Mouse (Mus musculus): ENCODE results near the gene Tbck.
A peak's percentile ranks its signal among the peaks of the same experiment; 100 is the strongest.

The Tbck gene

GRCm38 (mm10) chr3:132835118-132835794, 151.3 kb downstream of the Tbck start:
- DNase-seq (ENCODE audit: low spot score), result no peak

- no peak for DNase-seq (ENCODE audit: low spot score)
These were observed 153.2 kb downstream of the Tbck start for GRCm38 (mm10) chr3:132837134-132837533.

DNA sequence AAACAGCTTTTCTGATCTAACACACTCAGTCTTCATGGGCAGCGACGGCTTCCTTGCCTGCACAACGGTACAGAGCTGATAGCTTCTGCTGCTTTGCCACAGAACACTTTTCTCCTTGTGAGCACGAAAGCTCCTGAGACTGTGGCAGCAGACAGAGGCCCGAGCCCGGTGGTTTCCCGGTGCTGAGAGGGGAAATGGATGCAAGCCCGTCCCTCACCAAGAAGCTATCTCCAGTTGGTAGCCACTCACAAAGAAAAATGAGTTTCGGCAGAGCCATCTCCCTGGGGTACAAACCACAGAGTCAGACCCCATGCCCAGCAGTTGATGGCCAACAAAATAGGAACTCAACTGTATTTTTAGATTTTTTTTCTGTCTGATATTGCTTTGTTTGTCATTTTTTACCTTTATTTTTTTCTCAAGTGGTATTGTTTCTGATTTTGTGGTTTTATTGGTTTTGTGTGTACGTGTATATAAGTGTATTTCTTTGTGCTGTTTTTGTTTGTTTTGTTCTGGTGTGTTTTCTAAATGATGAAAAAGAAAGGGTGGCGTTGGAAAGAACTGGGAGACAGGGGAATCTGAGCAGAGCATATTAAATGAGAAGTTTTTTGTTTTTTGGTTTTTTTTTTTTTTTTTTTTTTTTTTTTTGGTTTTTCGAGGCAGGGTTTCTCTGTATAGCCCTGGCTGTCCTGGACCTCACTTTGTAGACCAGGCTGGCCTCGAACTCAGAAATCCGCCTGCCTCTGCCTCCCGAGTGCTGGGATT, 154.9 kb downstream of the Tbck start:
- no peak for DNase-seq (ENCODE audit: low spot score)

- DNase-seq (ENCODE audit: low spot score), result no peak
These were observed 155.6 kb downstream of the Tbck start for GRCm38 (mm10) chr3:132839516-132839915.

GRCm38 (mm10) chr3:132842676-132843075, 158.7 kb downstream of the Tbck start:
- no peak for DNase-seq (ENCODE audit: low spot score)

GRCm38 (mm10) chr3:132849669-132850068, 165.7 kb downstream of the Tbck start:
- DNase-seq (ENCODE audit: low spot score), result no peak

DNA sequence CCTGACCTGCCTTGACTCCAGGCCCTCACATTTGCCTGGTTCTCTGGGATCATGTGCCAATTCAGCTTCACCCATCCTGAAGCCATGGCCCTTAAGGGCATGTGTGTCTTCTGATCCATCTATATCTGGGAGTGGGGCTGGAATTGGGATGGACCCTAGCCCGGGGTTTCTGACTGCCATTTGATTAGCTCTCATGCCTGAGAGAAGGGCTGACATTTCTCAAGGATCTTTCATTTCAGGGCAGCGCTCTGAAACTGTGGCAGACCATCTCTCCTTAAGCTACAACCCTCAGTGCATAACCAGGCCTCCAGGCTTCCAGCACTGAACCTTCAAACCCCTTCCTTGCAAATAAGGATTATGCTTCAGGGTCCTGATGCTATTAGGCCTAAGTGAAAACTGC, 166.5 kb downstream of the Tbck start:
- DNase-seq (ENCODE audit: low spot score), result no peak

DNA sequence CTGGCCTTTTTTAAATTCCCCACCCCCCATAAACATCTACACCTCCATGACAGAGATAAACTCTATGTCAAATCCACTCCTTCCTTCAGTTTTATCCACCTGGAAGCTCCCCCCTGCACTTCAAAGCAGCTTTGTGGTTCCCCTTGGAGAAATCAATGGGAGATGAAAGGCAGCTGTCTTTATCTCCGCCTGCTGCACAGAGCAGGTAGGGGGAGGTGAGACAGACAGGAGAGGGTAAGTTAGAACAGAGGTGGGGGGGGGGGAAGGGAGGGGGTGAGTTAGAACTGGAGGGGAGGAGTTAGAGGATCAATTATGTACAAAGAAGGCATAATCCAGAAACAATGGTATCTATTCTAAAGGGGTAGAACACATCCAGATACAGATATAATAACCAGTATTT, 167.5 kb downstream of the Tbck start:
- DNase-seq (ENCODE audit: low spot score), result no peak

GRCm38 (mm10) chr3:132851841-132852728, 168.1 kb downstream of the Tbck start:
- no peak for DNase-seq (ENCODE audit: low spot score)

DNA sequence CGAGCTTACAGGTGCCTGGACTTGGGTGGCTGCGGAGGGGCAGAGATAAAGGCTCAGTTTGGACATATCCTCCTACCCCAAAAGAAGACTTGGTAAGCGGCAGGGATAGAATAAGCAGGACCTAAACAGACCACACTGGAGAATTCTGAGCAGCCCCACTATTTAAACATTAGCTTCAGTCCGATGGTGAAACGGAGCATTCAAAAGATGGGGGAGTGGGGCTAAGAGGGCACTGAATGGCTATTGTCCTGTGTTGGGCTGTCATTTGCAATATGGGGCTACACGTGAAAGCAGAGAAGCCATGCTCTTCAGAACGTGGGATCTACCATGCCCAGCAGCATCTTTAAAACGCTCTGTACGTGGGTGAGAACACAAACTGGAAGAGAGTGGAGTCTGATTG, 170.3 kb downstream of the Tbck start:
- no peak for DNase-seq (ENCODE audit: low spot score)

DNA sequence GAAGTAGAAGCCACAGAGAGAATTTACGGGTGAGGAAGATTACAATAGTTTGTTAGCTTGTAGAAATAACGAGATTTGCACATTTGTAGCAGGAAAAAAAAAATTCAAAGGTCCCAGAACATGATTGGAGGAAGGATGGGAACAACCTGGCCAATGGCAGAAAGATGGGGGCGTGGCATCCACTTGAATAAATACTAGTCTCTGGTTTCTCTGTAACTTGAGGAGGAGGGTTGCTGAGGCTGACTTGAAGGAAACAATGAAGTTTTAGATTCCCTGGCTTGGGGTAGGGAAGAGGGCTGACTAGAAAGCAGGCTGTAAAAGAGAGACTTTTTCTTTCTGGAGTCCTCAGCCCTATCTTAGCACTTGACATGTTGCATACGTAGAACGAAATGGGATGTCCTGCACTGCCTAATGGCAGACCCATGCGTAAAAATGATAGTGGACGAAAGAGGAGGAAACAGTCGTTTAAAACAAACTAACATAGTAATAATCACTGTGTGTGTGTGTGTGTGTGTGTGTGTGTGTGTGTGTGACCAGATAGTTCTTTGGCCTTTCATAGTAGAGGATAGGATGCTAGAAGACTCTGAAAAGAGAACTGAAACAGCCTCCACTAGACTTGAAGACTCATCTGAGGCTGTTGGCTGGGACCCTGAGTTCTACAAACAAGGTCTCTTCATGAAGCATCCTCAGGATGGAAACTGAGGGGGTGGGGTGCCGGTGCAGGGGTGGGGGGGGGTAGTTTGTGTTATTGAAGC, 171.7 kb downstream of the Tbck start:
- no peak for DNase-seq (ENCODE audit: low spot score)

GRCm38 (mm10) chr3:132856651-132857050, 172.7 kb downstream of the Tbck start:
- DNase-seq (ENCODE audit: low spot score), result no peak

DNA sequence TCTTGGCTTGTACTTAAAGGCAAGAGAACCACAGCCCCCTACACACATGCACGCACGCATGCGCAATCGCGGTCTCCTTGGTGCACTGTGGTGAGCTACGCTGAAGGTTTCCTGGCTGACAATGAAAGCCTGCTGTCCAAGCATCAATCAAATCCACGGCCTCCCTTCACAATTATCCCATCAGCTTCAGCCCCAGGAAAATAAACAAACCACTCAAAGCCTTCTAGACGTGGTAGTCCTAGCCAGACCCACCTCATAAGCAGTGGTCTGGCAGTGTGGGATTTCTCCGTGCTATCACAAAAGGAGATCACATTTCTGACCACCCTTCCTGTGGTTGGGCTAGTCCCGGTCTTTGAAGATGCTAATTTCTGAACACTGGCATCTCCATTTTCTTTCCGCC, 174.9 kb downstream of the Tbck start:
- no peak for DNase-seq (ENCODE audit: low spot score)

DNA sequence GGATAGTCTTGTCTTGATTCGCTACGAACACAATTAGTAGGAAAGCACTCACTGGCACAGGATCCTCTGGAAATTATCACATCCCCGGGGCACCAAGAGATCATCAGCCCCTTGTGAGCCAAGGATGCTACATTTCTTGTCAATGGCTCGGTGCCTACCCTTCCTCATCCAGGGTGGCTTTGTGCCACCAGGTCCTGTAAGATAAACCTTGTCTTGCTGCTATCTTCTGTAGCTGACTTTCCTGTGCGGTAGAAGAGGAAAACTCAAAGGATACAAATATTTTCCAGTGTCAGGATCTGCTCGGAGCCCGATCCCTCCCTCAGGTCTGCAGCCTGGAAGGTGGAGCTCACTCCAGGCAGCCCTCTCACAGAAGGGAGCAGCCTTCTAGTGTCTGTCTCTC, 175.6 kb downstream of the Tbck start:
- DNase-seq (ENCODE audit: low spot score), result no peak

- DNase-seq (ENCODE audit: low spot score), result peak; percentile 59
These were observed 176.9 kb downstream of the Tbck start for GRCm38 (mm10) chr3:132860796-132861195.

GRCm38 (mm10) chr3:132863843-132864242, 179.9 kb downstream of the Tbck start:
- no peak for DNase-seq (ENCODE audit: low spot score)

DNA sequence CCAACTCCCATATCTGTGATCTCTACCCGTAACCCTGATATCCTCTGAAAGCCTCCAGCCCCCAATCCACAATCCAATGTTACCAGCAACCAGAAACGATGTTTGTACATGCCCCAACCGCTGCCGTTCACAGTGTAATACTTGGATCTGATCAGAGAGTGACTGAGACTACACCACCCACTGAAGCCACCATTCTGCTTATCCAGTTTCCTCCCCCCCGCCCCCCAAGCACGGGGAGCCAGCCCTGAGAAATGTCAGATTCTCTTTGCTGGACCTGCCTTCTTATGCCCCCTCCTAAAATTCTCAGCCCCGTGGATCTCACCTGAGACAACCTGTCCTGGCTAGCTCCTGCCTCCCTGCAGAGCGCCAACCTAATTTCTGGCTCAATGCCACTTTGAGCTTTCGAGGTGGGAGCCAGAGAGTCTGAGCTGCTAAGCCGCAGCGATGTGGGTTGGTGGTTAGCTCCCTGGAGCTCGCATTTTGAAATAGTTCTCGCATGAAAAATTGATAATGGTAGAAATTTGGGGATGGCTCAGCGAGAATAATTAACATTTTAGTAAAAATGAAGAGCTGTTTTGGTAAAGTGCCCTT, 180.5 kb downstream of the Tbck start:
- no peak for DNase-seq (ENCODE audit: low spot score)

DNA sequence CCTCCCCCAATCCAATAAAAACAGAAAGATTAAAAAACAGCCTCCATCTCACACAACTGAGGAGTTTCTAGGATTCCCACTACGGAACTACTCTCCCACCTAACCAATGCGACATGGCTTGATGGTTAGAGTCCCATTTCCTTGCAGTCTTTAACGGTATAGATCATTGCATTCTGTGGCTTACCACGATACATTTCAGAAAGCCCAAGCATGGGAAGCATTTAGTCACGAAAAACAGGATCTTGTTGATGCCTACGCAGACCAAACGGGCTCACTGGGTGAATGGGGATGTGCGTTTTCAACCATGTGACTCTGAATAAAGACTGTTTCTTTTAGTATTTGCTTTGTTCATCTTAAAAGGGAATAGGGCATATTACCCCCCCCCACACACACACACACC, 181.0 kb downstream of the Tbck start:
- DNase-seq (ENCODE audit: low spot score), result no peak

GRCm38 (mm10) chr3:132865596-132865995, 181.7 kb downstream of the Tbck start:
- peak; percentile 36 for DNase-seq (ENCODE audit: low spot score)

GRCm38 (mm10) chr3:132866984-132867383, 183.0 kb downstream of the Tbck start:
- no peak for DNase-seq (ENCODE audit: low spot score)

DNA sequence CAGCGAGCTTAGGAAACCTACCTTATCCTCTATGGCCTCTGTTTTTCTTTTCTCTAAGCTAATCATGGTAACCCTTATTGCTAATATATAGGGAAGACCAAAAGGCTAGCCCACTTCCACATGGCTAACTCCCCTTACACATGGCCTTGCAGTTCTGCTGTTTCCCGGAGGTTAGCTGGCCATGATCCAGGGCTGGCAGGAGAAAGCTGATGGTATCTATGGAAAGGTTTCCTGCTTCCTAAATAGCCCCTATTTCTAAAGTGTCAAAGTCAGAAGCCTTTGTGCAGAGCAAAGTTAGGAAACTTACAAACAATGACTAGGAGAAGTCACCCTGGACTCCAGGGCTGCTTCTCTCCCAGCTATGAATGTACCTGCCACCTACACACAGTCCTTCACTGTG, 184.9 kb downstream of the Tbck start:
- no peak for DNase-seq (ENCODE audit: low spot score)

DNA sequence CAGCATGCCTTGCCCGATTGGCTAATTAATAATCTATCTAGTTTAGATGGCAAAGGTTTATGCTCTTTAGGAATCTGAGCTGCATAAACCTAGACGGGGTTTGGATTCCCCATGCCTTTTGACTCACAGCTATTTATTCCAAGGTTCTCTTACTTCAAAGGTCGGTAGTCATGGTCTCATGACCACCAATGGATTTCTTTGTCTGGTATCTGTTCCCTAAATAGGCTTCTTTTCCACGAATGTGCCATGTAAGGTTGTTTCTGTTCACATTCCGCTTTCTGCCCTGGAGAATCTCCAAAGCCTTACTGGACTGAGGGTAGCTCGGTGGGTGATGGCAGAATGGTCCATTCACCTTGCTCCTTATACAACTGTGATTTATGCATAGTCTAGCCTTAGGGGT, 186.1 kb downstream of the Tbck start:
- DNase-seq (ENCODE audit: low spot score), result no peak
